Mouse (Mus musculus) ovary, adult 10 weeks (tissue): ENCODE results near the gene Teddm2. TPM values are rescaled to one million over a fixed set of nuclear protein-coding genes. Genes with fewer than 3 reads are reported as not detected.

Experiments
- polyA plus RNA-seq: library from polyadenylated mRNA; stranded (reverse); fragments of 350-450 nt; fragmentation: Illumina TruSeq; extraction: RNeasy Lipid Tissue Mini Kit (QIAGEN cat#74804); gene quantifications from one replicate; pipeline ENCODE4 v1.2.3, GENCODE M21; 2014

The Teddm2 gene
- polyA plus RNA-seq = 0.54 TPM

GRCm38 (mm10) chr1:153899731-153900380, at the start of gene Teddm2, which contains the start of gene Glul:
Gene Teddm2 (minus strand): TSS chr1:153900228.
Gene Glul (plus strand): TSS chr1:153899944.

GRCm38 (mm10) chr1:153891442-153891841, 8.6 kb downstream of the Teddm2 start, which contains the start of gene Teddm1a:
Gene Teddm1a (plus strand): TSS chr1:153891742.

DNA sequence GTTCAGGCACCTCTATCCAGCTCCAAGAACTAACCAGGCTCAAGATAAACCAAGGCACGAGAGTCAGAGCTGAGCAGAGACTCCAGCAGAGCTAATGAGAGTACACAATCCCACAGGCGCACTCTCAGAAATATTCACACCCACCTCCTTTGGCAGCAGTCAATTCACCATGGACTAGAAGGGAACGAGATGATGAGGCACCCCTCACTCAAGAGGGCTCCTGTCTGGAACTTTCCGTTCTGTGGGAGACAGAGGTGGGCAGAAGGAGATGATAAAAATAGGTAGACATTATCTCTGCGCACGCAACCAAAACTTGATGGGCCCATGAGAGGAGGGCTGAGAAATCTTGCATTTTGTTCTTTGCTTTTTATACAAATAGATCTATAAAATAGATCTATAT, 26.0 kb downstream of the Teddm2 start, which contains the start of gene Teddm1b:
Gene Teddm1b, plus strand, starts transcription at position 301 of the 400 bp plus-strand sequence.

DNA sequence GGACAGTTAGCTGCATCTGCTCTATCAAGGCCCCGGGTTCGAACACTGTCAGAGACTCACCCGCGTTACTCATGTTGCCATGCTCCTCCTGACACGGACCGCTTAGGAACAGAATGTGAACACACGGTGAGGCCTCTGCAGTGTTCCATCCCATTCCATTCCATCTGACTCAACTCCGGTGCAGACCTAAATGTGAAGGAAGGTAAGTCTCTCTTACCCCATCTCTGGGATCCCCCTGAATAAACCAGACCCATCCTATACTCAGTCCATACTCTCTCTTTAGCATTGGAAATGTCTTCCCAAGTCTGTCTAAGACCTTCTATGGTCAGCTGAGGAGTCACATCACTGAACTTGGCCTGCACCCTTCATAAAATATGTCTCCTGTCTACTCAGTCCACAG, 56.0 kb downstream of the Teddm2 start, which contains the start of gene Rgsl1:
Gene Rgsl1, minus strand, starts transcription at position 101 of the 400 bp plus-strand sequence.

Other genes starting within 250 kb of the Teddm2 start
- gene Rgs8, start 247.2 kb downstream of the Teddm2 start, polyA plus RNA-seq = not detected
- gene Rgs16, start 159.9 kb downstream of the Teddm2 start, polyA plus RNA-seq = 0.57 TPM
- 40.4 TPM for gene Rnasel, start 150.8 kb downstream of the Teddm2 start, polyA plus RNA-seq
- 0.31 TPM for gene Rgsl1, start 56.1 kb downstream of the Teddm2 start, polyA plus RNA-seq
- gene Teddm1b, start 25.9 kb downstream of the Teddm2 start, polyA plus RNA-seq = 0.17 TPM
- gene Teddm1a, start 8.5 kb downstream of the Teddm2 start, polyA plus RNA-seq = not detected
- gene Glul, start 284 bp downstream of the Teddm2 start, polyA plus RNA-seq = 287 TPM